ENCODE assay signal across 19 mouse cellular contexts in the genomic region with DNA sequence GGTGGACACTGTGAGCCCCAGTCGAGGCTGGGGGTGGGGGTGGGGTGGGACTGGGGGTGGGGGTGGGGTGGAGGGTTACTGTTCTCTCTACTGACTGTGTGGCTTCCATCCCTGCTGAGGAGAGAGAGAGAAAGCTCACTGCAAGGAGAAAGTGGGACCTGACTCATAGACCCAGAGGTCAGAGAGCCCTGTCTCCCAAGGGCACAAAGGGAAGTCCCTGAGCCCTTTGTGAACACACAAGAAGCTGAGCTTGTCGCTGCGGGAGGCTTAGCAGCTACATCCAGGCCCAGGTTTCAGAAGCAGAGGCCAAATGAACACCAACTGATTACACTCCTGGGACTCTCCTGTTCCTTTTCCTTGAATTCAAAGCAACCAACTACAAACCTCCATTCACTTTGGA.
"Had no signal": no experiment of that assay in that cellular context is flagged by ENCODE, and none has a peak within 500 bp of the region (broad histone marks: within the 10 kb centered on the region; RNA-seq: fewer than 3 reads in every experiment).

No protein-coding gene starts in this region.

- H3K4me3 ChIP-seq: kidney, embryonic 15.5 days; left cerebral cortex, adult 2 months; limb, embryonic 12.5 days; limb, embryonic 15.5 days; megakaryocyte, embryonic 14.5 days; neural tube, embryonic 12.5 days; neural tube, embryonic 15.5 days had no signal

- H3K27me3 ChIP-seq: kidney, embryonic 15.5 days; neural tube, embryonic 12.5 days; neural tube, embryonic 15.5 days had no signal

- DNase-seq: kidney, adult 8-10 months; kidney, postnatal 10 days; kidney, postnatal 36 days; layer of hippocampus, postnatal 36 days; liver, postnatal 0 days; lung, embryonic 14.5 days; midbrain, embryonic 14.5 days; right cerebral cortex, adult 18-20 months; right cerebral cortex, postnatal 14 days; spleen, adult 18-20 months; thymus, postnatal 36 days had no signal

- H3K4me1 ChIP-seq: kidney, embryonic 15.5 days; limb, embryonic 15.5 days; neural tube, embryonic 12.5 days; neural tube, embryonic 15.5 days had no signal

- H3K36me3 ChIP-seq: kidney, embryonic 15.5 days; limb, embryonic 12.5 days; limb, embryonic 15.5 days; neural tube, embryonic 12.5 days; neural tube, embryonic 15.5 days had no signal

- H3K27ac ChIP-seq: kidney, embryonic 15.5 days; left cerebral cortex, adult 2 months; limb, embryonic 12.5 days; limb, embryonic 15.5 days; liver, embryonic 14.5 days; neural tube, embryonic 12.5 days; neural tube, embryonic 15.5 days had no signal
